Mouse (Mus musculus) brain, embryonic 18.5 days (tissue): ENCODE measurements around the gene Zfp335.

Experiments used
- DNase-seq: peaks from one replicate; pipeline ENCODE4 v3.0.0-alpha.2; 2012; ENCODE audit warnings: low read depth, low spot score

Zfp335 gene

DNA sequence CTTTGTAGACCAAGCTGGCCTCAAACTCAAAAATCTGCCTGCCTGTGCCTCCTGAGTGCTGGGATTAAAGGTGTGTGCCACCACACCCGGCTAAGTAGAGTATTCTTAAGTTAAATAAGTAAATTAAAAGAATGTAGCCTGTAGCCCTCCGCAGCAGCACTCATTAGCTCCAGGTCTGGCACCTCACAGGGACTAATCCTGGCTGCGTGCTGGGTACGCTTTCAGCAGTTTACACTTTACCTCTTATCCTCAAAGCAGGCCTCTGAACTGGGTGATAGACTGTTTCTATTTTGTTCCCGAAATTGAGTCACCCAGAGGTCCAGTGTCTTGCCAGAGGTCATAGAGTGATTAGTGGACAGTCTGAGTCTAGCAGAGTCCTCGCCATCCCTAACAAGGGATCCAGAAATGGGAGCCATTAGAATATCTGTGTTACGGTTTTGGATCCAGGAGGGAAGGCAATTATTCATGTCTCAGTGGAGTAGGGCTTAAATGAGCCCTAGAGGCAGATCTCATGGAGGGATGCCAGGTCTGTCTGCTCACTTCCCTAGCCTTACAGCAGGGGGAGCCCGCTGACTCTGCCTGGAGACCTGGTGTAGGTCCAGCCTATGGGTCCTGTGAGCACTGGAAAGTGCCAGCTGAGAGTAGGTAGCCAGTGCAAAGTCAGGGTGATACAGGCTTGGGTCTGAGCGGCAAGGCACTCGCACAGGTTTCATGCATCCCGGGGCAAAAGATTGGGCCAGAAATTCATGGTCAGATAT lies 12.7 kb upstream of the Zfp335 start:
- no peak for DNase-seq

DNA sequence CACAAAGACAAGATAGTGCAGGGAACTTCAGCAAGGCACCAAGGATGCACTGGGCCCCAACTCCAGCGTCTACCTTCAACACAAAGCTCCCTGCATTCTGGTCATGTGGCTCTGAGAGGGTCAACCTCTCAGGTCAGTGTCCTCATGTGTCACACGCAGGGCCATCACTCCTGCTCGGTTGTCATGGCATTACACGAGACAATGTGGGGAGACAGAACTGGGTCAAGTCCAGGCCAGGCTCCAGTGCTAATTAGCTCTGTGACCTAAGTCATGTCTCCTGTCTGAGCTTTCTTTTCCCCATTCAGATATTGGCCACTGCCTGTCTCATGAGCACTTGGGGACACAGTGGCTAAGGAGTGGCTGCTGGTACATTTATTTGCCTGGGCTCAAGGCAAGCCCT lies 11.7 kb upstream of the Zfp335 start:
- no peak for DNase-seq

DNA sequence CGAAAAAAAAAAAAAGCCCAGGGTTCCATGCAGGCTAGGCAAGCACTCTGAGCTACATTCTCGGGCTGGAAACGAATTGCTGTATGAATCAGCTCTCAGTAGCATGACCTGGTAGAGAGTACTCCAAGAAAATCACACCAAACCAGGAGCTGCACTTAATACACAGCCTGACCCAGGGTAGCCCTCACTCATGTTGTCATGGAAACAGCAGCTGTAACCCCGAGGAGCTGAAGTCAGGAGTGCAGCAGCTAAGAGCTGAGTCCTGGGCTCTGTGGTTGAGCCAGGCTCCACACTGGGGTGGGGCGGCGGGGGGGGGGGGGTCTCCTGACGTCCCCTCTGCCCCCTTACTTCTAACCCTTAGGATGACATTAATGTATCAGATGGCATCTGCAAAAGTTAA lies 10.4 kb upstream of the Zfp335 start:
- DNase-seq: no peak

DNA sequence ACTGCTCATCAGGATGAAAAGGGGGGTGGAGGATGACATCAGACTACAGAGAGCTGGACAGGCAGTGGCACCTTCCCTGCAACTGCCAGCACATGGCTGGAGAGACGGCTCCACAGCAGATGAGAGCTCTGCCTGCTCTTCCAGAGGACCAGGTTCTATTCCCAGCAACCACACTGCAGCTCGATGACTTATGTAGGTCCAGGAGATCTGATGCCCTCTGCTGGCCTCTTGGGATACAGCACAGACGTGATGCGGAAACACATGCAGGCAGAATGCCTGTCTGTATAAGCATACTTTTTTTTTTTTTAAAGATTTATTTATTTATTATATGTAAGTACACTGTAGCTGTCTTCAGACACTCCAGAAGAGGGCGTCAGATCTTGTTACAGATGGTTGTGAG lies 6.8 kb upstream of the Zfp335 start:
- no peak for DNase-seq

DNA sequence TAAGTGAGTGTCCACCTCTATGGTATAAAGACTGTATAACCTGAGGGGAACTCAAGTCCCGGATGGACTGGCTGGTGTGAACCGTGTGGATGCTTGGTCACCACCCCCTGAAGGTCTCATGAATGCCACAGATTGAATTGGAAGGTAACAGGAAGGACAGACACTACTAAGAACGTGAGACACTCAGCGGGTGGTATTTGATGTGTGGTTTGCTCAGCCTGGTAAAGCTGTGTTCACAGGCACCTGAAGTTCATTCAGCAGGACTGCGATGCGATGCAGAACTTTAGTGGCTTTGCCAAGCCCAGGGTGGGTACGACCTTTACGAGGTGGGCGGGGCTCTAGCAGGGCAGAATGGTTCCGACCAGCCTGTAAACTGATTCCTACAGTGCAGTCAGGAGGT lies 5.8 kb upstream of the Zfp335 start:
- no peak for DNase-seq

DNA sequence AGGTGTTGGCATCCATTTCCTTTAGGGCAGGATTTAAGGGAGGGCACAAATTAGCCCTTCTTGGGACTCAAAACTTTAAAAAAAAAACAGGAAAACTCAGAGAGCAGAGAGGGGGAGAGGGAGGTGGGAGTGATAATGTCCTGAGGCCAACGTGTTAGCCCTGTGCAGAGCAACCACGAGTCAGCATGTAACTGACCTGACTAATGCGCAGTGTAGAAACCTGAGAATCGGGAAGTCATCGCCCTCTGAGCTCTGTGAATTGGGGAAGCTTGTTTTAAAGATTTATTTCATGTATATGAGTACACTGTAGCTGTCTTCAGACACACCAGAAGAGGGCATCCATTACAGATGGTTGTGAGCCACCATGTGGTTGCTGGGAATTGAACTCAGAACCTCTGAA lies 5.3 kb upstream of the Zfp335 start:
- no peak for DNase-seq

DNA sequence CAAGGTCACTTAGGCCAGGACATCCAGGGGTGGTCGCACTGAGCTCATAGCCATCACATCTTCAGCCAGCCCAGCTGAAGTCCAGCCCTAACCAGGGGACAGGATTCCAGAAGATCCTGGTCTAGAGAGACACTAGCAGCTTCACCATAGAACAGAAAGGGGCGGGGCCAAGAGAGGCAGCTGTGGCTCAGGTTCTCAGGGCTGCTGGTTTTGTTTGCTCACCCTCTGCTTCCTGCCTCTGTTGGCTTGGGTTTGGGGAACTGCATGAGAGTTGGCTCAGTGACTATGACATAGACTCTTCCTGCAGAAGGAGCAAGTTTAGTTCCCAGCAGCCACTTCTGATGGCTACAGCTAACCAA lies 1.9 kb upstream of the Zfp335 start:
- no peak for DNase-seq

DNA sequence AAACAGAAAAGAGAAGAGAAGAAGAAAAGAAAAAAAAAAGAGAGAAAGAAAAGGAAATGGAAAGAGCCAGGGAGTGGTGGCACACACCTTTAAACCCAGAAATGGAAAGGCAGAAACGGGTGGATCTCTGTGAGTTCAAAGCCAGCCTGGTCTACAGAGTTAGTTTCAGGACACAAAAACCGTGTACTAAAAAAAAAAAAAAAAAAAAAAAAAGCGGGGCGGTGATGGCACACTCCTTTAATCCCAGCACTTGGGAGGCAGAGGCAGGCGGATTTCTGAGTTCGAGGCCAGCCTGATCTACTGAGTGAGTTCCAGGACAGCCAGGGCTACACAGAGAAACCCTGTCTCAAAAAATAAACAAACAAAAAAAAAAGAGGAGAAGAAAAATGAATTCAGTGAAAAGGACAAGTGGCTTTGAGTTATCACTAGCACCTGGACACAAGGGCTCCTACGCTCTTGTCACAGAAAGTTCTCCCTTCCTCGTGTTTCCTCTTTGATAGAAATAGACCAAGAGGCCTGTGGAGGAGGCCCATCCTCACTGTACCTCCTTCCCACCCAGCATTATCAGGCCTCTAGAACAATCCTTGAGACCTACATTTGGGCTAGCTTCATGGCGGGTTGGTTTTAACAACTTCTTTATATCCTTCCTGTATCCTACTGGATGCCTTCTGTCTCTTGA lies 1.3 kb upstream of the Zfp335 start:
- no peak for DNase-seq

DNA sequence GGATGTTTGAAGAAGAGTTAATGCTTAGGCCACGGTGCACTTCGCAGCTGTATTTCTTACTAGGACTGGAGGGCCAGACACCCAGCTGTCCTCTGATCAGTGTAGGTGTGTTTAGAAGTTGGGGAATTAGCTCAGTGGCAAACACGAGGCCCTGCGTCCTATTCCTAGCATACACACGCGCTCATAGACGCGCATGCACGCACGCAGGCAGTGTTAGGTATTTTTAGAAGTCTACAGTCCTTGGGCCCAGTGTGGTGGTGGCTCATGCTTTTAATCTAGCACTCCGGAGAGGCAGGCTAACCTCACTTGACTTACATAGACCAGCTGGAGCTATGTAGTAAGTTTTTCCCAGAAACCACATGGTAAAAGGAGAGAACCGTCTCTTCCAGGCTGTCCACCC lies 594 bp upstream of the Zfp335 start:
- DNase-seq: peak; percentile 12

DNA sequence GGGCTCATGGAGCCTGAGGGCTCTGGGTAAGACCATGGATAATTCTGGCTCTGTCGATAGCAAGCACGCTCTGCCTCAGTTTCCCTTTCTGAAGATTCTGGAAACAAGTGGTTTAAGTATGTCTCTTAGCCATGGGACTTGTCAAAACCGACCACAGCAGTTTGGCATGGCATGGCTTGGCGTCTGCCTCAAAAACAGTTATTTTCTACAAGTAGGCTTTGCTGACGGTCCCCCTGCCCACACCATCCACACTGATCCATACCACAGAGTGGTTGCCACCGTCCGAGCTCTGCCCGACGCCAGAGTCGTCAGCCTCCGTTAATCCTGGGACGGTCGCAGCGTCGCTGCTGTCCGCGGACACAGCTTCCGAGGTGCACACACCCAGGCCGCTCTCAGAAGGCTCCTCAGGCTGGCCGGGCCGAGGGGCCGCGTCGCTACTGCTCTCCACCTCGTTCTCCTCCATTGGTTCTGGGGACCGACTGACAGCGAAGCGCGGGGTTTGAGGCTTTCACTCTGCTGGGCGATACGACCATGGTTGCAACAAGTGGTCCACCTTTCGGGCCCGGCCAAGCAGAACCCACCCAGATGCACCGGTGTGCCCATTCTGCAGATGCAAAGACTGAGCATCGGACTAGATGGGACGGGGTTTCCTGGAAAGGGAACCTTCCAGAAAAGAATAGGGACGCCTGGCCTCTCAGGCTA lies 1.0 kb downstream of the Zfp335 start:
- no peak for DNase-seq

DNA sequence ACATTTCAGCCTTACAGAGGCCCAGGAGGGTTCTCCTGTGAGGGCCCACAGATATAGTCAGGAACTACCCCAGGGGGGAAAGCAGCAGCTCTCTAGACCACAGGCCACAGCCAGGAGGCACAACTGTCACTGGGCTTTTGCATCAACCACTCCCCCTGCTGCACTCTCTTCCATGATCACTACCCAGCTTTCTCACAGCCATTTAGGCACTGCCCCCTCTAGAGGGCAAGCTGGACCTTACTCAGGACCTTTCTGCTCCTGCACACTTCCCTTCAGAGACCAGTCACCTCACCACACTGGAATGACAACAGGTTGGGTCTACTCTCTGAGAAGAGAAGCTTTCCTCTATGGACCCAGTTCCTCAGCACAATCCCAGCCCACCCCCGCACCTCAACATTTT lies 2.0 kb downstream of the Zfp335 start:
- DNase-seq: no peak

DNA sequence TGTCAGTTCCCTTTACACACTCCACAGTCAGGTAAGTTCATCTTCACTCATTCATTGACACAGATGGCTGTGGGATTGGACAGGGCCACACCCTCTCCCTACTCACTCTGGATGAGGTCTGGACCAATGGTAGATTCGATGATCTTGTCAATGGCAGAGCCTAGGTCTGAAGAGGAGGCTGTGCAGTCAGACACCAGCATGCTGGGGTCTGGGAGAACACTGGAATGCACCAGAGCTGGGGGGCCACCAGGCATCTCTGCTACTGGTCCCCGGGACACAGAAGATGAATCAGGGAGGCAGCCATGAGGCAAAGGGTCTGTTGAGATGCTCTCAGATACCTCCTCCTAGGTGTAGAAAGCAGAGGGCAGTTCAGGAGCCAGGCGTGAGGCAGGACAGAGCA lies 2.5 kb downstream of the Zfp335 start:
- DNase-seq: no peak

DNA sequence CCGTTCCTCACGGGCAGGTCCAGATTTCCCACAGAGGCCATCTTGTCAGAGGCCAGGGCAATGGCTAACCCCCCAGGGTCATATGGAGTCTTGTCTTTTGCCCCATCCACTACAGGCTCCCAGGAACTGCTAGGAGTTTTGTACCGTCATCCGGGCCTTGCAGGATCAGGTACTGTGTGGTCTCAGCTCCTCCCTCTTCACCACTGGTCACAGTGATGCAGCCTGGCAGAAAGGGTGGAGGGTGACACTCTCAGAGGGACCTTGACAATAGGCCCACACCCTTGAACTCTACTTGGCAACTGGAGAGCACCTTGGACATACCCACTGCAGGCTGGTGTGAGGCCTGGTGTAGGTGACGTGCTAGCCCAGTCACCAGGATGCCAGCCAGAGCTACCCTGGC lies 3.5 kb downstream of the Zfp335 start:
- DNase-seq: no peak

DNA sequence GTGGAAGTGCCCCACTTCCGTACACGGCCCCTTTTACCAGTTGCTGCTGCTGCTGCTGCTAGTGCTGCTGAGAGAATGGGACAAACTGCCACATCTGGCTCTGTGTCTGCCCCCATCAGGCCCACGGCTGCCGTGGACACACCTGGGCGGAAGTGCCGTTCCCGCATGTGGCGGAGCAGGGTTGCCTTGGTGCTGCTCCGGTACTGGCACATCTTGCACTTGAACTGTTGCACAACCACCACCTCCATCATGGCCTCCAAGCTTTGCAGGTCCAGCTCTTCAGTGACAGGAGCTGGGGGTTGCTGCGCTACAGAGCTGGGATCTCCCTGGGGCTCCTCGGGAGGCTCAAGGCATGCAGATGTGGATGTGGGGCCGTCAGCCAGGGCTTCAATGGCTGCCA lies 4.0 kb downstream of the Zfp335 start:
- no peak for DNase-seq

DNA sequence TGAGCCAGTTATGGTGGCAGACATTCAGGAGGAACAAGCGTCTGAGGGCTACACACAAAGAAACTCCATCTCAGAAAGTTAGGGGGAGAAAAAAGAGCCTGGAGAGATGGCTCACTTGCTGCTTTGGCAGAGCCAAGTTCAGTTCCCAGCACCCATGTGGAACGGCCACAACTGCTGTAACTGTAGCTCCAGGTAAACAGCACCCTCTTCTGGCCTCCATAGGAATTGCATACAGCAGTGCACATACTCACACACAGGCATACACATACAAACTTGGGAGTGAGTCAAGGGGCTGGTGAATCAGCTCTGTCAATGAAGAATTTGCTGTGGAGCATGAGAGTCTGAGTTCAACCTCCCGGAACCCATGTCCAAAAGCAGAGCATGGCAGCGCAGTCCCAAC lies 5.5 kb downstream of the Zfp335 start:
- no peak for DNase-seq

DNA sequence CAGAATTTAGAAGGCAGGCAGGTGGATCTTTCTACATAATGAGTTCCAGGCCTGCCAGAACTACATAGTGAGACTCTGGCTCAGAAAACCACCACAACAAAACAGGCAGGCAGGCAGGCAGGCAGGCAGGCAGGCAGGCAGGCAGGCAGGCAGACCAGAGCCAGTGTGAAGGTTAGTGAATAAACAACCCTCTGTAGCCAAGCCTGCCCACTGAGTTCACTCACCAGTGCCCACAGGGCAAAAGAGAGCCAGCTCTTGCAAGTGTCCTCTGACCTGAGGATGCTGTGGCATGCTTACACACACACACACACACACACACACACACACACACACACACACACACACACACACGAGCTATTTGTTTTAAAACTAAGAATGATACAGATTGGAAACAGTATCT lies 8.1 kb downstream of the Zfp335 start:
- no peak for DNase-seq

DNA sequence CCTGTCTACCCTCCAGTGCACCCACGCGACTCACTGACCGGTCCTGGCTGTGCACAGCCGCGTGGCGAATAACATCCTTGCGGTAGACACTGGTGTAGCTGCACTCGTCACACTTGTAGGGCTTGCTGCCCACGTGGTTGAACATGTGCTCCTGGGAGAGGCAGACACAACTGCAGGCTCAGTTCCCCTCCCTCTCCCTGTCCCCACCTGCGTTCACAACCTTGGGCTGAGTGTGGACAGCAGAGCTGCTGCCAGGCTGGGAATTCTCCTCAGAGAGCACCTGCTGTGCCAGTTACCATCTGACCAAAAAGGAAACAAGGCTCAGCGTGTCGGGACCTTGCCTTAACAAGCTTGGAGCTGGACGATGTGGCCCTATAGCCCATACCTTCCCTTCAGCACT lies 10.2 kb downstream of the Zfp335 start:
- DNase-seq: no peak

DNA sequence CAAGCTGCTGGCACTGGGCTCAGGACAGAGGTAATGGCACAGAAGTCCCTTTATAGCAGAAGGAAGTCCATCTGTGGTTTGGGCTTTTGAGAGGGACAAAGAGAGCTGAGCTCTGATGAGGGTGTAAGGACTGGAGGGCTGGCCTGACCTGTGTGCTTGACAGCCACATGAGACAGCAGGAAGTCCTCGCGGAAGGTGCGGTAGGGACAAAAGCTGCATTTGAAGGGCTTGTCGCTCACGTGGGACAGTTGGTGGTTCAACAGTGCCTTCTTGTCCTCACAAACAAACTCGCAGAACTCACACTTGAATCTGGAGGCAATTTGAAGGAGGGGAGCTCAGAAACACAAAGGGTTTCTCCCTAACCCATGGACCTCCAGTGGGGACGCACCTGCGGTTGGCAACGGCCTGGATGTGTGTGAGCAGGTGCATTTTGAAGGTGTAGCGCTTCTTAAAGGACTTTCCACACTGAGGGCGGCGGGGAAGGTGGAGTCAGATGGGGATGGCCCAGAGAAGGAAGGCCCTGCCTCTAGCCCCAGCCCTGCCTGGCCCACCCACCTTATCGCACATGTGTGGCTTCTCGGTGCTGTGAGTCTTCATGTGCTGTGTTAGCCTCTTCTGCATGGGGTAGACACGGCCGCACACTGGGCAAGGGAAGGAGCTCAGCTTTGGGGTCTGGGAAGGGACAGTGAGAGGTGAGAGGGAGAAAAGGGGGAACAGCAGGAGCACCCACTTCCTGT lies 11.7 kb downstream of the Zfp335 start:
- DNase-seq: no peak

DNA sequence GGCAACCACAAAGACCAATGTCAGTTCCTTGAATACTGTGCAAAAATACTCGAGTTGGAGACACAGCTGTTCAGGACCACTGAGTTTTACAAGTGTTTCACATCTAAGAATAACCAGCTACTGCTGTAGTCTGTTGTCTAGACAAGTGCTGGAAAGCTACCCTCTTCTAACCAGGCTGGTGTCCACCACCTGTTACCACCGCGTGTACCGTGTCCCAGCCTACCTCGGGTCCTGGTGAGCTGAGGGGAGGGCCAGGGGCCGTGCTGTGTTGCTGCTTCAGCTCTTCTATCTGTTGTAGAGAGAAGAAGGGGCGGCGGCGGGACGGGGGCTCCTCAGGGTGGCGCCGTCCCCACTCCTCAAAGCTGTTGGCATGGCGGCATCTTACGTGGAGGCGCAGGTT lies 12.5 kb downstream of the Zfp335 start:
- DNase-seq: no peak

DNA sequence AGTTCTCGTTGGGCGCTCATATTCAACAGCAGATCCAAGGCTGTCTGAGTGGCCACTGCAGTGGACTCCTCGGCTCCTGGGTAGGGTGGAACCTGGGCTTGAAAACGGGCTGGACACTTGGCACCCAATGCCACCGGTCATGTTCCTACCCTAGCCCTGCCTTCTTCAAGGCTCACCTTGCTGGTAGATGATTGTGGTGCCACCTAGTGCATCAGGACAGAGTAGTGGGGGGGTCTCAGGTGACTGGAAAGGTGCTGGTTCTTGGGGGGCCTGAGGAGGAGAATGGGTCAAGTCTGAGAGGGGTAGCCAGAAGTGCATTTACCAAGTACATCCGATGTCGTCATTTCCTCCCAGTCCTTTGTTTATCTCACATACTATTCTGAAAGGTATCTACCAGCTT lies 13.5 kb downstream of the Zfp335 start:
- no peak for DNase-seq

DNA sequence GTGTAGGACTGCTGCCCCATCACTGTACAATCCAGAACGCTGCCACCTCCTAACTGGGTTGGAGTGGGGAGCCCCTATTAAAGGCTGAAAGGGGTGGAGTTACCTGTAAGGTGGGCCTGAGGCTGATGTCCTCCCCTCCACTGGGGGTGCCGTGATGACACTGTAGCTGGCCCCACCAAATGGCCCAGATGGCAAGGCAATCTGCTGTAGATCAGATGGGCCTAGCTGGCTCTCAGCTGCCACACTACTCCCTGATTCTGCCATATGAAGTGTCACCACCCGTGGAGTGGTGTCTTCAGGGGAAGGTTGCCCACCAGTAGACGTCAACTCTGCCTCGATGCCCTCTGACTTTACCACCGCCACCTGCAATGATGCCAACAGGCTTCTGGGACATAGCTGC lies 15.7 kb downstream of the Zfp335 start:
- no peak for DNase-seq

DNA sequence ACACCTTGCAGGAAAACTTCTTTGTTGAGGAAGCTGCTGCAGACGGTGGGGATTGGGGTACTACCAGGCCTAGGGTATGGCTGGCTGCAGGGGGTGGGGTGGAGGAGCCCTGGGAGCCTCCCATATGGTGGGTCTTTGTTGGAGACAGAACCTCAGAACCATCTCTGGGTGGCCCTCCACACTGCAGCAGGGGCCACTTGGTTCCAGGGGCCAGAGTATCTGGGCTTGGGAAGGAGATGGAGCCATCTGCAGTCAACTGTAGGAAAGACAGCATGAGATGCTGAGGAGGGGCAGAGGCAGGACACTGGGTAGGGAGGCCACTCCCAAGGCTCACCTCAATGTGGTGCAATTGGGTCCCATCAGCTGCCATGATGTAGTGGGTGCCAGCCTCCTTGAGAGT lies 16.9 kb downstream of the Zfp335 start:
- DNase-seq: no peak
